Mouse (Mus musculus): Measurements from ENCODE around the gene Abr. TPM values are rescaled to one million over a fixed set of nuclear protein-coding genes. Genes with fewer than 3 reads are reported as not detected.

Abr gene
- polyA plus RNA-seq, 1 experiment from 2014 or later: 30.7 TPM

DNA sequence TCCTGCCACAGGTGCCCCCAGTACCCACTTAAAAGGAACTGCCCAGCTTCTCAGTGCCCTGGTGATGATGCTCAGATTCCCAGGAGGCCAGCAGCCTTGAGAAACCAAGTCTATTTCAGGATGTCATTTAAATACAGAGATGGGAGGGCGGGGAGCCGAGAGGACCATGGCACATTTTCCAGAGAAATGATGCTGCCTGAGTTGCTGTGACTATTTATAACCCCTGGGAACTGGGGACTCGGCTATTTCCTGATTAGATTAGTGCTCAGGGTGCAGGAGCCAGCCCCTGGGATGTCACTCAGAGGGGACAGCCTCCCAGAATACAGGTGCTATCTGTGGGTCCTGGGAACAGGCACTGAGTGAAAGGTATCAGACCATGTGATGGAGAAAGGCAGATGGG lies 194.3 kb downstream of the Abr start:
- Histone ChIP-seq H3K4me1 (replicated peaks; ENCODE audit: insufficient read depth, low read length) (no peaks in the 10 kb centered on the region), H3K36me3 (ENCODE audit: insufficient read depth, low read length) (peaks cover 24% of the 10 kb centered on the region; the same call in 1 of the 2 replicates), H3K4me3 (replicated peaks; ENCODE audit: low read depth, low read length) (no peak overlapping the region), H3K27me3 (ENCODE audit: insufficient read depth, low read length) (no peaks in the 10 kb centered on the region), H3K9ac (ENCODE audit: low read depth, low read length) (no peak overlapping the region), H3K9me3 (replicated peaks; ENCODE audit: low read length) (no peaks in the 10 kb centered on the region), H3K4me2 (ENCODE audit: low read length) (no peak overlapping the region), H3K27ac (no peak overlapping the region)
- TF ChIP-seq CTCF (IDR thresholded peaks at IDR 0.05; ENCODE audit: low read depth): no peak
- 72% methylated on average over 3 of the region's 3 CpGs for WGBS
- ATAC-seq (replicated peaks; ENCODE audit: low FRiP score, low read depth) (no peak), DNase-seq (ENCODE audit: low spot score) (no peak)

DNA sequence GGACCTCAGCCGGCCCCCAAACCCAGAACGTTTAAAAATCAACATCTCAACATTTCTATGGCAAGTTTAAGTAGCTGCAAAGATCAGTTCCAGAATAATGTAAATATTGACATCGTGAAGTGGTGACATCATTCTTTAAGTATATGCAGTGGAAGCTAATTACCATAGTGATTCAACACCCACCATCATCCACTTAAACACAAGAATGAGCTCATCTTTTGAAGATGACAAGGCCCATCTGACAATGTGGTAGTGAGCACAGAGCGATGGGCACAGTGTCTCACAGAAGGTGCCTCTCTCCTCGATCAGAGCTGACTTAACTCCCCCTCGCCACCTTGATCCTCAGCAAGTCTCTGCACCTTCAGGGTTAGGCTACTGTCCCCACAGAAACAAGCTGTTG lies 196.4 kb downstream of the Abr start:
- WGBS: 83% methylated on average over 6 of the region's 6 CpGs
- H3K36me3 ChIP-seq (ENCODE audit: insufficient read depth, low read length): peaks cover 34% of the 10 kb centered on the region; the same call in 1 of the 2 replicates
- no peak for TF ChIP-seq CTCF (IDR thresholded peaks at IDR 0.05; ENCODE audit: low read depth)
- no peaks in the 10 kb centered on the region for H3K27me3 ChIP-seq (ENCODE audit: insufficient read depth, low read length)
- no peak overlapping the region for H3K27ac ChIP-seq
- DNase-seq (ENCODE audit: low spot score) (no peak), ATAC-seq (replicated peaks; ENCODE audit: low FRiP score, low read depth) (no peak)
- no peaks in the 10 kb centered on the region for H3K4me1 ChIP-seq (replicated peaks; ENCODE audit: insufficient read depth, low read length)
- no peak overlapping the region for H3K9ac ChIP-seq (ENCODE audit: low read depth, low read length)
- H3K4me3 ChIP-seq (replicated peaks; ENCODE audit: low read depth, low read length): no peak overlapping the region
- H3K9me3 ChIP-seq (replicated peaks; ENCODE audit: low read length): no peaks in the 10 kb centered on the region
- no peak overlapping the region for H3K4me2 ChIP-seq (ENCODE audit: low read length)

DNA sequence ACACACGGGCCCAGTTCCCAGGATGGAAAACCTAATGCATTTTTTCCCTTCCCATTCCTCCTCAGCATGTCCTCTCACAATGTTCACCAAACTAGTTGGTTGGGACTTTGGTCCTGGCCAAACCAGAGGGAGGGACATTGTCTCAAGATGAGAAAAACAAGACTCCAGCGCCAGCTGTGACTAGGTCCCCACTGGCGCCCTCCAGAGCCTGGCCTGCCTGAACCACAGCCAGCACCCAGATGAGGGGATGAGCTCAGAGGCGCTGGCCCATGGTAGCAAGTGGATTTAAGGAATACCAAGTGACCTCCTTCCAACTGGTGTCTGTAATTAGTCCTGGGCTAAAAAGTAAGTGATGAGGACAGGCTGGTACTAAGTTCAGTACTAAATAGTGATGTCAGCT lies 201.2 kb downstream of the Abr start:
- H3K27me3 ChIP-seq (ENCODE audit: insufficient read depth, low read length): no peaks in the 10 kb centered on the region
- no peak overlapping the region for H3K9ac ChIP-seq (ENCODE audit: low read depth, low read length)
- no peak overlapping the region for H3K27ac ChIP-seq
- no peaks in the 10 kb centered on the region for H3K9me3 ChIP-seq (replicated peaks; ENCODE audit: low read length)
- TF ChIP-seq CTCF (IDR thresholded peaks at IDR 0.05; ENCODE audit: low read depth): no peak
- ATAC-seq (replicated peaks; ENCODE audit: low FRiP score, low read depth): no peak; the same call in 1 of the 2 replicates
- no peaks in the 10 kb centered on the region for H3K4me1 ChIP-seq (replicated peaks; ENCODE audit: insufficient read depth, low read length)
- H3K4me2 ChIP-seq (ENCODE audit: low read length): no peak overlapping the region
- DNase-seq (ENCODE audit: low spot score): no peak
- 67% methylated on average over 4 of the region's 4 CpGs for WGBS
- H3K36me3 ChIP-seq (ENCODE audit: insufficient read depth, low read length): peaks cover 54% of the 10 kb centered on the region
- no peak overlapping the region for H3K4me3 ChIP-seq (replicated peaks; ENCODE audit: low read depth, low read length)

DNA sequence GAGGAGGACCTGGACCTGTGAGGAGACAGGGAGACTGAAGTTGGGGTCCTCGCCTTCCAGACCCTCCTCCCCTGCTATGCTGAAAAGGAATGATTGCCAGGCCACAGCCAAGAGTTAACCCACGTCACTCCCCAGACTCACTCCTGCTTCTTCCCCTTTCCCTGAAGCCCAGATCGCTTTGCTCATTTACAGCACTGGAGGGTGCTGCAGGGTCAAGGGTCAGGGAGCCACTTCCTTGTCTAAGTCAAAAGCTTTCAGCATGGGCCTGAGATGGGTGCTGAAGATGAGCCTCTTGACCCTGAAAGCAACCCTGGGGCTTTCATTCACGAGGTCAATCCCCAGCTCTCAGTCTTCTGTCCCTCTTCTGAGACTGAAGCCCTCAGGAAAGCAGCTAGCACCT lies 202.9 kb downstream of the Abr start:
- no peak overlapping the region for H3K4me3 ChIP-seq (replicated peaks; ENCODE audit: low read depth, low read length)
- no peak overlapping the region for H3K4me2 ChIP-seq (ENCODE audit: low read length)
- no peaks in the 10 kb centered on the region for H3K9me3 ChIP-seq (replicated peaks; ENCODE audit: low read length)
- H3K9ac ChIP-seq (ENCODE audit: low read depth, low read length): no peak overlapping the region
- H3K27me3 ChIP-seq (ENCODE audit: insufficient read depth, low read length): no peaks in the 10 kb centered on the region
- no peaks in the 10 kb centered on the region for H3K4me1 ChIP-seq (replicated peaks; ENCODE audit: insufficient read depth, low read length)
- ATAC-seq (replicated peaks; ENCODE audit: low FRiP score, low read depth) (no peak), DNase-seq (ENCODE audit: low spot score) (no peak)
- WGBS: 75% methylated on average over 4 of the region's 4 CpGs
- H3K27ac ChIP-seq: no peak overlapping the region
- H3K36me3 ChIP-seq (ENCODE audit: insufficient read depth, low read length): peaks cover 65% of the 10 kb centered on the region
- TF ChIP-seq CTCF (IDR thresholded peaks at IDR 0.05; ENCODE audit: low read depth): no peak

DNA sequence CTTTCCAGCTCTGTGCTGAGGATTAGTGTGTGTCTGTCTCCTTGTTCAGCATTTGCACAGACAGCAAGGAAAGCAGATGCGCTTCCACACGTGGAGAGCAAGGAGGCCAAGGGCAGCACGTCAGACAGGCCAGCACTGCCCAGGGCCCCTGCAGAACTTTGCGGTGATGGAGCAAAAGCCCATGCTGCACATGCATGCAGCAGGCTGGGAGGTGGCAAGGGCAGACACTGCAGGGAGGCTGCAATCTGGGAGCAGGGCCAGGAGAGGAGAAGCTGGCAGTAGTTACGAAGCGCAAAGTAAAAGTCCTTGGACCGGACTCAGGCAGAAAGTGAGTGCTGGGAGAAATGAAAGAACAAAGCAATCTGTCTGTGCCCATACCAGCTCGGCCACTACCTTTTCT lies 203.7 kb downstream of the Abr start:
- 79% methylated on average over 8 of the region's 8 CpGs for WGBS

DNA sequence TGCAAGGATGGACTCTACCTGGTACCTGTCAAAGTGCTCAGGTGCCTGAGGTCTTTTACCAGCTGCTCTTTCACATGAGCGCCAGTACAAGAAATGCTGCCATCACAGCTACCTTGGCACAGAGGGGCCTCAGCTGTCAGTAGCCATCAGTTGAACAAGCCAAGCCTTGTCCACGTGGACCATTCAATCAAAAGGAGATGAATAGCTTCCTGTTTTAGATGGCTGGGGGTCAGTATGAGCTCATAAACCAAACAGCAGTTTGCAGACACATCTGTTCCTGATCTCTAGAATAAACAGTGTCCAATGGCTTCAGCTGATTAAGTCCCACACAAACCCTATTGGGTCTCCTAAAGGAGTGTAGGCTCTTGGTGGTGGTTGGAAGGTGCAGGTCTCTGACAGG lies 206.1 kb downstream of the Abr start:
- ATAC-seq (replicated peaks; ENCODE audit: low FRiP score, low read depth): no peak
- Histone ChIP-seq H3K36me3 (ENCODE audit: insufficient read depth, low read length) (peaks cover 48% of the 10 kb centered on the region), H3K9me3 (replicated peaks; ENCODE audit: low read length) (no peaks in the 10 kb centered on the region), H3K4me3 (replicated peaks; ENCODE audit: low read depth, low read length) (no peak overlapping the region), H3K27me3 (ENCODE audit: insufficient read depth, low read length) (no peaks in the 10 kb centered on the region), H3K9ac (ENCODE audit: low read depth, low read length) (no peak overlapping the region), H3K4me1 (replicated peaks; ENCODE audit: insufficient read depth, low read length) (no peaks in the 10 kb centered on the region), H3K4me2 (ENCODE audit: low read length) (no peak overlapping the region), H3K27ac (no peak overlapping the region)
- no peak for TF ChIP-seq CTCF (IDR thresholded peaks at IDR 0.05; ENCODE audit: low read depth)
- DNase-seq (ENCODE audit: low spot score): no peak
- 43% methylated on average over 2 of the region's 2 CpGs for WGBS

More for the DNA sequence above, 203.7 kb downstream of the Abr start:
- ATAC-seq (replicated peaks; ENCODE audit: low FRiP score, low read depth) (no peak), DNase-seq (ENCODE audit: low spot score) (no peak)
- H3K4me3 ChIP-seq (replicated peaks; ENCODE audit: low read depth, low read length): no peak overlapping the region
- H3K4me1 ChIP-seq (replicated peaks; ENCODE audit: insufficient read depth, low read length): no peaks in the 10 kb centered on the region
- no peak overlapping the region for H3K9ac ChIP-seq (ENCODE audit: low read depth, low read length)
- TF ChIP-seq CTCF (IDR thresholded peaks at IDR 0.05; ENCODE audit: low read depth): no peak
- peaks cover 64% of the 10 kb centered on the region for H3K36me3 ChIP-seq (ENCODE audit: insufficient read depth, low read length)
- H3K4me2 ChIP-seq (ENCODE audit: low read length): no peak overlapping the region
- no peaks in the 10 kb centered on the region for H3K27me3 ChIP-seq (ENCODE audit: insufficient read depth, low read length)
- no peaks in the 10 kb centered on the region for H3K9me3 ChIP-seq (replicated peaks; ENCODE audit: low read length)
- H3K27ac ChIP-seq: no peak overlapping the region

DNA sequence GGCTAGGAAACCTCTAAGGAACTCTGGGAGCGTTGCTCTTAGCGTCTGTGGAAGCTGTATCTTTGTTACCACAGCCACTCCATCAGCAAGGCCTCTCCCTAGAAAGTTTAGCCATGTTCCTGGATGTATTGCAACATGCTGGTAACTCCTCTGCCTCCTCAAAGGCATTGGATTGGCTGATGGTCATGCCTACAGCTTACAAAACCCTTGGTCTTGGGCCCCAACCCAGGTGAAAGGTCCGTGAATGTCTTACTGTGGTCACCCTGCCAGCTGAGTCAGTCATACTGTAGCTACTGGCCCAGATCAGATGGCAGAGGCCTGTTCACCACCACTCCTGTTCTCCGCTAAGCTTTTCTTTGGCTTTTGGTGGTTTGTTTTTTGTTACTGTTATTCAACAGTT lies 207.1 kb downstream of the Abr start:
- Histone ChIP-seq H3K27ac (no peak overlapping the region), H3K4me2 (ENCODE audit: low read length) (no peak overlapping the region), H3K4me3 (replicated peaks; ENCODE audit: low read depth, low read length) (no peak overlapping the region), H3K9me3 (replicated peaks; ENCODE audit: low read length) (no peaks in the 10 kb centered on the region), H3K36me3 (ENCODE audit: insufficient read depth, low read length) (peaks cover 48% of the 10 kb centered on the region), H3K9ac (ENCODE audit: low read depth, low read length) (no peak overlapping the region), H3K27me3 (ENCODE audit: insufficient read depth, low read length) (no peaks in the 10 kb centered on the region), H3K4me1 (replicated peaks; ENCODE audit: insufficient read depth, low read length) (no peaks in the 10 kb centered on the region)
- TF ChIP-seq CTCF (IDR thresholded peaks at IDR 0.05; ENCODE audit: low read depth): no peak
- 89% methylated on average over 4 of the region's 4 CpGs for WGBS
- DNase-seq (ENCODE audit: low spot score) (no peak), ATAC-seq (replicated peaks; ENCODE audit: low FRiP score, low read depth) (no peak)

All from kidney, postnatal 0 days (tissue).